Mouse (Mus musculus) ZHBTc4 (cell line): ENCODE data around the gene Zfp54.
"Not testable (repeated sequence)": the region's sequence is repeated elsewhere in the genome, so short reads cannot be mapped to it uniquely, and the experiment has no call there.

Experiments used
- DNase-seq: peaks from one replicate; pipeline ENCODE4 v3.0.0-alpha.2; 2011; ENCODE audit warnings: low read depth, low spot score

Zfp54 gene

GRCm38 (mm10) chr17:21422664-21423599 is at the start of gene Zfp54:
Gene Zfp54 (plus strand): TSS chr17:21423227.
- peak; percentile 76 for DNase-seq

DNA sequence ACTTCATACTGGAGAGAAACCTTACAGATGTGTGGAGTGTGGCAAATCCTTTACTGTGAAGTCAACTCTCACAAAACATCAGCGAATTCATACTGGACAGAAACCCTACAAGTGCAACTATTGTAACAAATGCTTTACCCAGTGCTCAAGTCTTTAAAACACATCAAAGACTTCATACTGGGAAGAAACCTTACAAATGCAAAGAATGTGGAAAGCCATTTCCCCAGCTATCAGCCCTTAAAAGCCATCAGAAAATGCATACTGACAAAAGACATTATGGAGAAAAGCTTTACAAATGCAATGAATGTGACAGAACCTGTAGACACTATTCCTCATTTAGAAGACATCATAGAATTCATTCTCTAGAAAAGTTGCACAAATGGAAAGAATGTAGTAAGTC is 47.7 kb upstream of the Zfp54 start:
- peak; percentile 83 for DNase-seq

GRCm38 (mm10) chr17:21383391-21384056 is 39.5 kb upstream of the Zfp54 start, which contains the start of gene Zfp677:
Gene Zfp677 (plus strand): TSS chr17:21383748.
- peak; percentile 43 for DNase-seq

- DNase-seq, result no peak
These were observed 39.0 kb upstream of the Zfp54 start for GRCm38 (mm10) chr17:21384057-21384411.

DNA sequence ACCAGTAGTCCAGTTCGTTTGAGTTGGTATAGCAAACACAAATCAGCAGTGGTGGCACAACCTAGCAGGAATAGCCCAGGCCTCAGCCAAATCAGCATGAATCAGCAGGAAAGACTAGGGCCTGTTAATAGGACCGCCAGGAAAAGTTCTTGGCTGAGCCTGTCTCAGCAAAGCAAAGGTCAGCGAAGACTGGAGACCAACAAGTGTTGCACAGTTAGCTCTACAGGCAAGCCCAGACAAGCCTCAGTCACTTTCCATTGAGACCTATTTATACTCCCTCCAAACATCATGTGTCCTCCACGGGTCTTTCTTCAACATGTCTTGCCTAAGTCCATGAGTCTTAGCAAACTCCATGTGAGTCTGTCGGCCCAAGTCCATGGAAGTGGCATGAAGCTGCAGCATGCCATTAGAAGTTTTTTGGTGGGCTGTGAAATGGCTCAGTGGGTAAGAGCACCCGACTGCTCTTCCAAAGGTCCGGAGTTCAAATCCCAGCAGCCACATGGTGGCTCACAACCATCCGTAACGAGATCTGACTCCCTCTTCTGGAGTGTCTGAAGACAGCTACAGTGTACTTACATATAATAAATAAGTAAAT is 15.9 kb downstream of the Zfp54 start:
- DNase-seq, result peak; percentile 27

GRCm38 (mm10) chr17:21449669-21450068 is 26.6 kb downstream of the Zfp54 start:
- peak; percentile 89 for DNase-seq

DNA sequence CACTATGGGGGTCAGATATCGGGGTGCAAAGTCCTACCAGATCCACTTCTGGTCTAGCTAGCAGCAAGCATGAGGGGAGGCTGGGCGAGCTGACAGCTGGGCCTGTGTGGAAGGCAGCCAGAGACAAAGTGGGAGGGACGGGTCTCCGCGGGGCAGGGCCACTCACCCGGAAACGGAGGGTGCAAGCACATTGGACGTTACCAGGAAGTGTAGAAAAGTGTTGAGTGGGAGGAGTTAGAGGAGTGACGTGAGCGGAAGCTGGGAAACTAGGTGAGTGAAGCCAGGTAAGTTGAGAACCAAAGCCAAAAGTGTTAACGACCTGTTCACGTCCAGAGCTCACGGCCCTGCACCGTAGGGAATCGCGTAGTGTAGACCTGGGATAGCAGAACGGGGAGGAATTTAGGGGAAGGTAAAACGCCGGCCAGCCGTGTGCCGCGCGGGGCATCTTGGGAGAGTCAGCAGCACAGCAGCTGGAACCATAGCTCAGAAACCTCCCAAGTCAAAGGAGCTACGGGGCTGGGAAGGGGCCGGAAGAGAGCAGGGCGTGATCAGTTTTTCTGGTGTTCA is 27.2 kb downstream of the Zfp54 start, which contains the start of gene Zfp51:
Gene Zfp51, plus strand, starts transcription at position 237 of the 567 bp plus-strand sequence.
- peak; percentile 95 for DNase-seq

GRCm38 (mm10) chr17:21463550-21463949 is 40.5 kb downstream of the Zfp54 start:
- DNase-seq, result no peak

DNA sequence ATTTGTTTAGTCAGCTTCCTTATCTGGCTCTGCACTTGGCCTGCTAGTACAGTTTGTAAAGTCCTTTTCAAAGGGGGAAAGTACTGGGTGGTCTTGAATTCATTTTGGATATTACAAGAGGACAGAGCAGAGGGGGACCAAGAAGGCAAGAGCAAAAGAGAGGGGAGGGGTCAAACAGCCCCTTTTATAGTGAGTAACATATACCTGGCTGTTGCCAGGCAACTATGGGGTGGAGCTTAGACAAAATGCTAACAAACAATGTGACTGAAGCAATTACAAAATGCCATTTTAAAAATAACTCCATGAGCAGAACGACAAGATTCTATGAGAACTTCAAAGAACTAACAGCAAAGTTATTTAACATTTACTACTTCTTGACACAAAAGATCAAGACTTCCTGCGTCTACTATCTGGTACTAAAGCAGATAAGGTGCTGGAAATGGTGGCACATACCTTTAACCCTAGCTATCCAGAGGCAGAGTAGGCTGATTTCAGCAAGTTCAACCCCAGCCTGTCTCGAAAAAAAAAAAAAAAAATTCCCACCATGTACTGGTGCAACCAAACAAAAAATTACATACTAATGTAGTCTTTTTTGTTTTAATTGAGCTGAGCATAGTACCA is 49.1 kb downstream of the Zfp54 start:
- no peak for DNase-seq

GRCm38 (mm10) chr17:21472653-21473307 is 49.8 kb downstream of the Zfp54 start:
- no peak for DNase-seq

DNA sequence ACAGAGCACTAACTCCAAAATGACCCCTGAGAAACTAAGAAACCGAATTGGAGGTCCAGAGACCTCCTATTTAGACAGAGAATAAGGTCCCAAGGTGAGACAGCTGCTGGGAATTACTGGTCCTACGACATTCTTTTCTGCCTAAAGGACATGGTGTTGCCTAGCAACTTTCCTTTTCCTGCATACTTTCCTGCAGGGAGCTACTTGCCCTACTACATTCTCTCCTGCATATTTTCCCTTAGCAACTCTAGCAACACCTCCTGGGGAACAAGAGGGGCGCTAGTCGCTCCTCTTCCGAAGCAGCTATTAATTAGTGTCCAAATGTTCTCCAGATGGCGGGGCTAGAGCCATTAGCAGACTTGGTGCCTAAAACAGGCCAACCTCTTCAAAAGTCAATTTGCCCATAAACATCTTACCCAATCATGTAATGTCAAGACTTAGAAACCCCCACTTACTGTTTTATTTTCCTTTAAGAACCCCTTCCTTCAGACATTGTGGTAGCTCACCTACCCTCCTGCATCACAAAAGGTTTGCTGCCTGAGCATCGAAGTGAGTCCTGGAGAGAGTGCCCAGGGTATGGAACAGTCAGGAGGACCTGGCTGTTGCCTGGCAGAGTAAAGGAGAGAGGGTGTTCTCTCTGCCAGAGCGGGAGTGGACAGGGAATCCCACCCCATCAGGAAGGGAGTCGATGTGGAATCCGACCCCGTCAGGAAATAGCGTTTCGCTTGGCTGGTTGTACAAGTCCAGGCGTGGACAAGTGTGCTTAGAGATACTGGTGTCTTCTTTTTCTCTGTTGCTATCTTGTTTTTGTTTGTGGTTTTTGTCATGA is 50.5 kb downstream of the Zfp54 start:
- peak; percentile 69 for DNase-seq

- DNase-seq, result not testable (repeated sequence)
These were observed 51.7 kb downstream of the Zfp54 start for GRCm38 (mm10) chr17:21474729-21475128.

- not testable (repeated sequence) for DNase-seq
These were observed 52.3 kb downstream of the Zfp54 start for GRCm38 (mm10) chr17:21475290-21475689.

DNA sequence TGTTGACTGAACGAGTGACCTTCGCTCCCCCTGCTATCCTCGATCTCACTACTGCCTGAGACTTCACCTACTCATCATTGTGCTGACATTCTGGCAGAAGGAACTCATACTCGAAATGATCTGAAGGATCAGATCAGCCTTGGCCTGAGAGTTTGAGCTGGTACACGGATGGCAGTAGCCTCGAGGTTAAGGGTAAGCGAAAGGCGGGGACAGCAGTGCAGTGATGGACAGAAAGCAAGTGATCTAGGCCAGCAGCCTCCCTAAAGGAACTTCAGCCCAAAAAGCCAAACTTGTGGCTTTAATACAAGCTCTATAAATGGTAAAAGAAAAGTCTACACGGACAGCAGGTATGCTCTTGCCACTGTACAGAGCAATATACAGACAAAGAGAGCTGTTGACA is 53.3 kb downstream of the Zfp54 start:
- not testable (repeated sequence) for DNase-seq

DNA sequence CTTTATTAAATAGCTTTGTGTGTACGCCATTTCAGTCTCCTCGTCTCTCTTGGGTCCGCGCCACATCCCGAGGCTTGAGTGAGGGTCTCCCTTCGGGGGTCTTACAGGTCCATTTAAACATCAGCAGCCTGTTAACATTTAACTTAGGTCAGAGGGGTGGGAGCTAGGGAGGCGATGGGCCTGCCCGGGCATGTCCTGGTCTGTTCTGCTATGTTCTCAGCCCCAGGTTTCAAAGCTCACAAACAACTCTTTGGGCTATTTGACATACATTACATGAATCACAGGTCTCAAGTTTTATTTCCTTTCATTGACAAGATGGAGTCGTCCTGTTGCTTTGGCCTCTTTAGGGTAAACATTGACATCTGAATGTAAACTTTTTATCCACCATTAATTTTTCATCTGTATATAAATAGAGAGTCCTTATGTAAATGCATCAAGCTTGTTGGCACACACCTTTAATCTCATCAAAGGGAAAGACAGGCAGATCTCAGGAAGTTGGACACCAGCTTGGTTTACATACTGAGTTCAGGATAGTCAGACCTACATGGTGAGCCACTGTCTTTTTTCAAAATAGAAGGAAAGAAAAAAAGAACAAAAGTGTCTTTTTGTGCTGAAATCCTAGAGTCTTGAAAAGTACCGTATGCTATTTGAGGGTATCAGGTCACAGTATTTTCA is 55.2 kb downstream of the Zfp54 start:
- DNase-seq, result not testable (repeated sequence)
